8 mouse cellular contexts compared by ENCODE assay signal in genomic region chr6:99667290-99667689, GRCm38 (mm10). TPM values are rescaled to one million over a fixed set of nuclear protein-coding genes. Genes with fewer than 3 reads are reported as not detected.
DNase-seq lines count a peak whose midpoint lies in the region; ATAC-seq and TF ChIP-seq lines count a peak whose summit lies in the region.

No protein-coding gene starts in this region.

- H3K27me3 ChIP-seq in kidney, embryonic 15.5 days = peaks cover 9% of the 10 kb centered on the region; the same call in 1 of the 2 replicates
- H3K27me3 ChIP-seq in limb, embryonic 10.5 days (ENCODE audit: low read depth, poor library complexity, severe bottlenecking) = peaks cover 24% of the 10 kb centered on the region; the same call in 1 of the 2 replicates
- H3K27me3 ChIP-seq in neural tube, embryonic 13.5 days = peaks cover 39% of the 10 kb centered on the region

- no peaks in the 10 kb centered on the region for H3K36me3 ChIP-seq in kidney, embryonic 15.5 days
- no peaks in the 10 kb centered on the region for H3K36me3 ChIP-seq in limb, embryonic 10.5 days
- H3K36me3 ChIP-seq in neural tube, embryonic 13.5 days = no peaks in the 10 kb centered on the region

- H3K27ac ChIP-seq in kidney, embryonic 15.5 days = peak overlapping the region; percentile 83
- no peak overlapping the region for H3K27ac ChIP-seq in embryonic fibroblast, embryonic 13.5 days (ENCODE audit: insufficient read depth, low read length)
- peak overlapping the region; percentile 94 for H3K27ac ChIP-seq in limb, embryonic 10.5 days
- H3K27ac ChIP-seq in neural tube, embryonic 13.5 days (replicated peaks) = peak overlapping the region; percentile 78

- ATAC-seq in kidney, embryonic 15.5 days (replicated peaks; ENCODE audit: low FRiP score) = peak; percentile 17; the same call in 1 of the 2 replicates
- ATAC-seq in neural tube, embryonic 13.5 days (ENCODE audit: low read depth) = no peak

- no peak for TF ChIP-seq POLR2A in embryonic fibroblast, embryonic 13.5 days (IDR thresholded peaks at IDR 0.05; ENCODE audit: low read depth, low read length)

- peaks cover 40% of the 10 kb centered on the region for H3K4me1 ChIP-seq in kidney, embryonic 15.5 days
- no peaks in the 10 kb centered on the region for H3K4me1 ChIP-seq in embryonic fibroblast, embryonic 13.5 days (ENCODE audit: control insufficient read depth, insufficient read depth, low read length)
- peaks cover 45% of the 10 kb centered on the region for H3K4me1 ChIP-seq in limb, embryonic 10.5 days
- H3K4me1 ChIP-seq in neural tube, embryonic 13.5 days (replicated peaks) = peaks cover 65% of the 10 kb centered on the region

- peak overlapping the region; percentile 80 for H3K4me3 ChIP-seq in kidney, embryonic 15.5 days (replicated peaks)
- H3K4me3 ChIP-seq in embryonic fibroblast, embryonic 13.5 days (ENCODE audit: insufficient read depth, low read length) = peak overlapping the region; percentile 45; the same call in 1 of the 2 replicates
- H3K4me3 ChIP-seq in limb, embryonic 10.5 days = peak overlapping the region; percentile 84
- H3K4me3 ChIP-seq in neural tube, embryonic 13.5 days = peak overlapping the region; percentile 75

- no peaks in the 10 kb centered on the region for H3K9me3 ChIP-seq in kidney, embryonic 15.5 days (replicated peaks)
- no peaks in the 10 kb centered on the region for H3K9me3 ChIP-seq in limb, embryonic 10.5 days (replicated peaks)
- H3K9me3 ChIP-seq in neural tube, embryonic 13.5 days = no peaks in the 10 kb centered on the region

- TF ChIP-seq CTCF in embryonic fibroblast, embryonic 13.5 days (IDR thresholded peaks at IDR 0.05; ENCODE audit: borderline replicate concordance, insufficient read depth, low read length) = no peak

- no peak overlapping the region for H3K9ac ChIP-seq in kidney, embryonic 15.5 days
- peak overlapping the region; percentile 86; the same call in 1 of the 2 replicates for H3K9ac ChIP-seq in neural tube, embryonic 13.5 days

- 19% methylated on average over 8 of the region's 8 CpGs for WGBS in kidney, embryonic 15.5 days
- 25% methylated on average over 8 of the region's 8 CpGs for WGBS in limb, embryonic 10.5 days
- WGBS in neural tube, embryonic 13.5 days = 33% methylated on average over 8 of the region's 8 CpGs

- no peak for DNase-seq in kidney, postnatal 10 days
- DNase-seq in limb, embryonic 10.5 days (ENCODE audit: low spot score) = peak; percentile 54
- DNase-seq in cerebellum, adult 9-11 months = no peak
- DNase-seq in layer of hippocampus, adult 9-11 months = no peak
- no peak for DNase-seq in ovary, postnatal 14 days (ENCODE audit: low spot score)

- H3K4me2 ChIP-seq in kidney, embryonic 15.5 days = peak overlapping the region; percentile 88
- H3K4me2 ChIP-seq in neural tube, embryonic 13.5 days = peak overlapping the region; percentile 95

RNA-seq across cellular contexts. Expression of gene Gm20696, which starts 0.7 kb away (rescaled TPM):
- polyA plus RNA-seq in kidney, embryonic 15.5 days (2015; fragmentation: Nextera tagmentation; extraction: Ambion mirVana) = 3.8 and 4.0 TPM in 2 replicates
- 3.6 and 5.2 TPM in 2 replicates for polyA plus RNA-seq in embryonic fibroblast, embryonic 13.5 days (2011; ENCODE audit: insufficient read length, low read depth, missing spikeins)
- polyA plus RNA-seq in limb, embryonic 10.5 days (2016; fragmentation: Nextera tagmentation; extraction: Ambion mirVana) = 2.4 and 3.2 TPM in 2 replicates
- polyA plus RNA-seq in neural tube, embryonic 13.5 days (2015; fragmentation: Nextera tagmentation; extraction: Ambion mirVana) = 2.7 and 3.0 TPM in 2 replicates

RNA-seq across cellular contexts. Expression of gene Eif4e3, which starts 0.7 kb away (rescaled TPM):
- polyA plus RNA-seq in kidney, embryonic 15.5 days (2015; fragmentation: Nextera tagmentation; extraction: Ambion mirVana) = 17.6 and 17.8 TPM in 2 replicates
- 8.8 and 13.5 TPM in 2 replicates for polyA plus RNA-seq in embryonic fibroblast, embryonic 13.5 days (2011; ENCODE audit: insufficient read length, low read depth, missing spikeins)
- 11.1 and 14.6 TPM in 2 replicates for polyA plus RNA-seq in limb, embryonic 10.5 days (2016; fragmentation: Nextera tagmentation; extraction: Ambion mirVana)
- 9.1 and 9.3 TPM in 2 replicates for polyA plus RNA-seq in neural tube, embryonic 13.5 days (2015; fragmentation: Nextera tagmentation; extraction: Ambion mirVana)

RNA-seq across cellular contexts. Expression of gene Gpr27, which starts 25.2 kb away (rescaled TPM):
- polyA plus RNA-seq in kidney, embryonic 15.5 days (2015; fragmentation: Nextera tagmentation; extraction: Ambion mirVana) = 3.7 TPM in 2 replicates
- polyA plus RNA-seq in embryonic fibroblast, embryonic 13.5 days (2011; ENCODE audit: insufficient read length, low read depth, missing spikeins) = 0.33 and 2.4 TPM in 2 replicates
- polyA plus RNA-seq in limb, embryonic 10.5 days (2016; fragmentation: Nextera tagmentation; extraction: Ambion mirVana) = 1.0 and 1.1 TPM in 2 replicates
- polyA plus RNA-seq in neural tube, embryonic 13.5 days (2015; fragmentation: Nextera tagmentation; extraction: Ambion mirVana) = 11.3 and 13.3 TPM in 2 replicates

RNA-seq across cellular contexts. Expression of gene Prok2, which starts 58.9 kb away (rescaled TPM):
- polyA plus RNA-seq in kidney, embryonic 15.5 days (2015; fragmentation: Nextera tagmentation; extraction: Ambion mirVana) = not detected in 2 replicates
- polyA plus RNA-seq in embryonic fibroblast, embryonic 13.5 days (2011; ENCODE audit: insufficient read length, low read depth, missing spikeins) = not detected in 2 replicates
- polyA plus RNA-seq in limb, embryonic 10.5 days (2016; fragmentation: Nextera tagmentation; extraction: Ambion mirVana) = not detected in 2 replicates
- polyA plus RNA-seq in neural tube, embryonic 13.5 days (2015; fragmentation: Nextera tagmentation; extraction: Ambion mirVana) = not detected in 2 replicates
